Mouse (Mus musculus): ENCODE measurements at regions not wholly inside any gene's neighbourhood (a gene's known extent, or its start where the extent isn't known, plus 50 kb on each side); places are given as distances from the start of the nearest gene placed in this dataset.

- TF ChIP-seq GATA1 (IDR thresholded peaks at IDR 0.05; ENCODE audit: borderline replicate concordance, low read length) = no peak
- no peak for TF ChIP-seq FLI1 (IDR thresholded peaks at IDR 0.05; ENCODE audit: low read length)
Measured at GRCm38 (mm10) chr14:28802126-28802525, 215.9 kb upstream of the Lrtm1 start.

All from megakaryocyte, embryonic 14.5 days (primary cell).